Mouse (Mus musculus) heart, postnatal 0 days (tissue): ENCODE measurements around the gene Zbp1. TPM values are rescaled to one million over a fixed set of nuclear protein-coding genes. Genes with fewer than 3 reads are reported as not detected.

Source experiments
- ATAC-seq: fragments of 200-750 bp; cut with Nextera tagmentation; 2 replicates; pipeline ENCODE4 v1.8.0; 2017; ENCODE audit warnings: low read depth, moderate number of reproducible peaks, moderate library complexity; ENCODE audit not compliant: insufficient read depth
- DNase-seq: peaks from one replicate; pipeline ENCODE4 v3.0.0-alpha.2; 2016; ENCODE audit warnings: low spot score
- H3K27ac ChIP-seq: fragments of 300-500 bp; sonication (generic); 2 replicates; pipeline ENCODE4 v1.5.1; 2014; ENCODE audit warnings: low read depth, mild to moderate bottlenecking
- H3K27me3 ChIP-seq: fragments of 300-500 bp; sonication (generic); 2 replicates; pipeline ENCODE4 v1.6.1; 2014; ENCODE audit warnings: low read length, mixed read lengths; ENCODE audit not compliant: control insufficient read depth, insufficient read depth
- H3K36me3 ChIP-seq: fragments of 300-500 bp; sonication (generic); replicated peaks from 2 replicates; pipeline ENCODE4 v1.6.1; 2014; ENCODE audit warnings: low read length, mixed read lengths; ENCODE audit not compliant: control insufficient read depth, insufficient read depth
- H3K4me1 ChIP-seq: fragments of 300-500 bp; sonication (generic); 2 replicates; pipeline ENCODE4 v1.6.1; 2014; ENCODE audit warnings: antibody characterized with exemption; ENCODE audit not compliant: control insufficient read depth, insufficient read depth
- H3K4me2 ChIP-seq: fragments of 300-500 bp; sonication (generic); 2 replicates; pipeline ENCODE4 v1.6.1; 2014; ENCODE audit warnings: low read depth, mild to moderate bottlenecking, low read length, moderate library complexity
- H3K4me3 ChIP-seq: fragments of 300-500 bp; sonication (generic); 2 replicates; pipeline ENCODE4 v1.5.1; 2014; ENCODE audit warnings: low read depth, low read length
- H3K9ac ChIP-seq: fragments of 300-500 bp; sonication (generic); replicated peaks from 2 replicates; pipeline ENCODE4 v1.6.1; 2014; ENCODE audit warnings: low read depth, low read length, mixed read lengths
- H3K9me3 ChIP-seq: fragments of 300-500 bp; sonication (generic); replicated peaks from 2 replicates; pipeline ENCODE4 v1.6.1; 2016; ENCODE audit warnings: low read length; ENCODE audit not compliant: control insufficient read depth
- CTCF ChIP-seq: IDR thresholded peaks from 2 replicates; pipeline ENCODE4 v1.5.1; 2016; ENCODE audit warnings: antibody characterized with exemption, control low read depth, low read depth
- EP300 ChIP-seq: IDR thresholded peaks from 2 replicates; pipeline ENCODE4 v1.6.1; 2016; ENCODE audit warnings: antibody characterized with exemption, low read depth
- WGBS: fragments of 180-500 bp; shearing (Covaris S2); extraction: QIAGEN DNeasy Blood & Tissue Kit; methylation state at CpG from one replicate; pipeline ENCODE4 v1.1.7; 2014; 5-methylcytosine and 5-hydroxymethylcytosine counted together
- polyA plus RNA-seq: library from polyadenylated mRNA; unstranded; fragments of >200 nt; fragmentation: Nextera tagmentation; extraction: Ambion mirVana; gene quantifications from 2 replicates; pipeline ENCODE4 v1.2.1, GENCODE M21; 2015
- total RNA-seq: library from RNA; depleted of rRNA; stranded (reverse); fragments of >200 nt; gene quantifications from 2 replicates; pipeline ENCODE4 v1.2.3, GENCODE M21; 2014; ENCODE audit warnings: low replicate concordance

The Zbp1 gene
- total and polyA plus RNA-seq, 2 experiments from 2014 or later, result 1.1 to 3.1 TPM

DNA sequence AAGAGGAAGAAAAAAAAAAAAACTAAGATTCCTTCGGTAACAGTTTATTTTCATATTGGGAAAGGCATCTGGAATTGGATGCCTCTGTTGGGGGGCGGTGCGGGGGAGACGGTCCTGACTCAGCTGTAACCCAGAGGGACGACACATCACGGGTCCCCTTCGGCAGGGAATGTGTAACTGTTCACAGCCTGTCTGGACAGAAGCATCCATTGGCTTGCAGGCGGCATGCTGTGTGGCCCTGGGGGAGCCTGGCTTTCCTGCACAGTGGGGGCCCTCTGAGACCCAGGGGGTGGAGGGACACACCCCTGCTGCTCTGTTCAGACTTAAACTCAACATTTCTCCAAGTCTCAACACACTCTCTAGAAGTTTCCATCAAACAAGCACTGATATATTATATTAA lies 8.1 kb upstream of the Zbp1 start:
- ATAC-seq, result no peak
- Histone ChIP-seq H3K27ac (no peak overlapping the region), H3K4me2 (no peak overlapping the region), H3K9me3 (no peaks in the 10 kb centered on the region), H3K27me3 (no peaks in the 10 kb centered on the region), H3K36me3 (peaks cover 43% of the 10 kb centered on the region), H3K4me3 (no peak overlapping the region), H3K4me1 (no peaks in the 10 kb centered on the region), H3K9ac (no peak overlapping the region)
- TF ChIP-seq EP300, result no peak
- TF ChIP-seq CTCF, result no peak
- DNase-seq, result no peak
- 82% methylated on average over 8 of the region's 8 CpGs for WGBS

DNA sequence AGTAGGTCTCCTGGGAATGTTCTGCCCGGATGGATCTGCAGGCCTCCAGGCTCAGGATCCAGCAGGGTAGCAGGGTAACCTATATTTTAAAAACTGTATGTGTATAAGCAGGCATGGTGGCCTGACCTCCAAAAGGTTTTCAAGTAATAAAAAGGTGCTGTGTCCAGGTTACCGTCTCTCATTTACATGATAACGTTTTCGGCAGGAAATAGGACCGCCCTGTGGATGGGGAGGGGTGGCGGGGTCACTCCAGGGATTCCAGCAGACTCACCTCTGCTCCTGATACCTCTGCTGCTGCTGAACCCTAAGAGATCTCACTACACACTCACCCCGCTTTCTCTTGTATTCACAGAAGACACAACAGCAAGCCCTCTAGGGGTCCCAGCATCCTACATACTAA lies 7.2 kb upstream of the Zbp1 start:
- peaks cover 34% of the 10 kb centered on the region for H3K36me3 ChIP-seq
- ATAC-seq, result no peak

DNA sequence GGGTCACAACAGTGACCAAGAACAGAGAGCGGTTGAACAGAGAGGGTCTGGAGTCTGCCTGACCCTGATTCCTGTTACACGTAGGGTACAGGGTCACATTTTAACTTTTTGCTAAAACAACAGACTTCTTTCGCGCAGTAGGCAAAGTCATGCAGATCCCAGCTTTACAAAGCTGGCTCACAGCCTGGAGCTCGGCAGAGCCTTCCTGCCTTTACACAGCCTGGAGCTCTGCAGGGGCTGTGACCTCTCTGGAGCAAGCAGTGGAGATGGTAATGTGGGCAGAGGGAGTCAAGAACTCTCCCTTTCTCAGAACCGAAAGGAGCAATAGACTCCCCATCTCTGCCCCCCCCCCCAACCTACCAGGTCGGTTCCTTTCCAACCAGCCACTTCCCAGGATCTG lies 6.1 kb upstream of the Zbp1 start:
- H3K36me3 ChIP-seq, result peaks cover 31% of the 10 kb centered on the region
- H3K27me3 ChIP-seq, result no peaks in the 10 kb centered on the region
- H3K27ac ChIP-seq, result no peak overlapping the region
- TF ChIP-seq EP300 (no peak), CTCF (no peak)
- 57% methylated on average over 7 of the region's 7 CpGs for WGBS
- H3K9ac ChIP-seq, result no peak overlapping the region
- H3K9me3 ChIP-seq, result no peaks in the 10 kb centered on the region
- no peaks in the 10 kb centered on the region for H3K4me1 ChIP-seq
- DNase-seq, result no peak
- no peak for ATAC-seq
- no peak overlapping the region for H3K4me3 ChIP-seq
- H3K4me2 ChIP-seq, result no peak overlapping the region

More for the DNA sequence above, 7.2 kb upstream of the Zbp1 start:
- no peaks in the 10 kb centered on the region for H3K4me1 ChIP-seq
- H3K4me3 ChIP-seq, result no peak overlapping the region
- H3K27me3 ChIP-seq, result no peaks in the 10 kb centered on the region
- no peak overlapping the region for H3K9ac ChIP-seq
- DNase-seq, result no peak
- H3K9me3 ChIP-seq, result no peaks in the 10 kb centered on the region
- no peak overlapping the region for H3K27ac ChIP-seq
- H3K4me2 ChIP-seq, result no peak overlapping the region
- 80% methylated on average over 7 of the region's 7 CpGs for WGBS
- no peak for TF ChIP-seq CTCF
- TF ChIP-seq EP300, result no peak

DNA sequence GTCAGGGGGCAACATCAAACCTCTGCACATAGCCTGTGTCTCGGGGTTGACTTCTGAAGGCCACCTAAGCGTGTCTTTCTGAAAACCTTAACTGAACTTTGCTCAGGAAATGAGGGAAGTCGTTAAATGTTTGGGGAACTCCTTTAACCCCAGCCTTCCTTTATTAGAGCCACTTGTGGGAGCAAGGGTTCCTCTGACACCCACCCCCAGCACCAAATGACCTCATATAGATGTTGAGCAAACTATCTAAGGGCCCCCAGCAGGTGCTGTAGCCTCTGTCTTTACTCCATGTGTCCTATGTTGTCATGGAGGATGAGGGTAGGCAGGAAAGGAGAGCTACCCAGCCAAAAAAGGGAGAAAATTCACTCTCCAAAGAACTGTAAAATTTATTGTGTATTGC lies 5.4 kb upstream of the Zbp1 start:
- Histone ChIP-seq H3K9me3 (no peaks in the 10 kb centered on the region), H3K9ac (no peak overlapping the region), H3K36me3 (peaks cover 31% of the 10 kb centered on the region), H3K27ac (no peak overlapping the region), H3K27me3 (no peaks in the 10 kb centered on the region), H3K4me3 (no peak overlapping the region), H3K4me1 (no peaks in the 10 kb centered on the region), H3K4me2 (no peak overlapping the region)
- no peak for ATAC-seq
- no peak for DNase-seq
- TF ChIP-seq EP300, result no peak
- whole genome bisulfite sequencing, result 59% methylated on average over 3 of the region's 3 CpGs

DNA sequence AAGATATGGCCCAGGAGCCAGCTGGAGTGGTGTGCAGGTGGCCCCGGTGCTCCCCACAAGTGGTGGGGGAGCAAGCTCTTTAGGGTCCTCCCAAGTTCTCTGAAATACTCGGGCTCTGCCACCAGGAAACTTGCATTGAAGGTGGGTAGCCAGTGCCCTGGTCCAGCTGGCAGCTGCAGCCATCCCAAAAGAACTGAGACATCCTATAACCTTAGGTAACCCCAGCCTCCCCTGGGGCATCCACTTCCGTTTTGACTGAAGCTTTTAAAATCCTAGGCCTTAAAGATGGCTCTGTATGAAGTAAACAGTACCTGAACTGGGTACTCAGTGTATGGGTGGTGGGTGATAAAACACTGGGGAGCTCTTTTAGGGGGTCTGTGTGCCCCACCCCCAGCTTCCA lies 4.8 kb upstream of the Zbp1 start:
- 60% methylated on average over 3 of the region's 3 CpGs for WGBS
- Histone ChIP-seq H3K36me3 (peaks cover 28% of the 10 kb centered on the region), H3K9me3 (no peaks in the 10 kb centered on the region), H3K4me1 (no peaks in the 10 kb centered on the region), H3K27me3 (no peaks in the 10 kb centered on the region), H3K4me2 (no peak overlapping the region), H3K27ac (no peak overlapping the region), H3K9ac (no peak overlapping the region), H3K4me3 (no peak overlapping the region)
- TF ChIP-seq CTCF, result no peak
- no peak for TF ChIP-seq EP300
- no peak for DNase-seq
- ATAC-seq, result no peak

DNA sequence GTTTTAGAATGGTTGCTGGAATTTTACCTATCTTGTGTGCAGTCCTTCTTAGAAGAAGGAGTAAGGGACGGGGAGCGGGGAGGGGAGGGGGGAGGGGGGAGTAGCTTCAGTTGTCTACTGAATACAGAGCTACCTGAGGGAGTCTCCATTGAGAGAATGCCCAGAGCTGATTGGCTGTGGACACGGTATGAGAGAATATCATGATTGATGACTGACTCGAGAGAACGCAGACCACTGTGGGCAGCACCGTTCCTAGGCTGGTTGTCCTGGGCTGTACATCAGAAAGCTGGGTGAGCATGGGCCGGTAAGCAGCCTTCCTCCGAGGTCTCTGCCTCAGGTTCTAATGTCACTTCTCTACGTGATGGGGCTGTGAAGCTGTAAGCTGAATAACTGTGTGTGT lies 2.0 kb upstream of the Zbp1 start:
- Histone ChIP-seq H3K27ac (no peak overlapping the region), H3K4me1 (no peaks in the 10 kb centered on the region), H3K9ac (no peak overlapping the region), H3K4me2 (no peak overlapping the region), H3K4me3 (no peak overlapping the region), H3K27me3 (no peaks in the 10 kb centered on the region), H3K9me3 (no peaks in the 10 kb centered on the region), H3K36me3 (peaks cover 4% of the 10 kb centered on the region; the same call in 1 of the 2 replicates)
- no peak for ATAC-seq
- 89% methylated on average over 9 of the region's 9 CpGs for WGBS
- no peak for TF ChIP-seq CTCF
- no peak for TF ChIP-seq EP300
- DNase-seq, result no peak
